Mouse (Mus musculus) forebrain, postnatal 0 days (tissue): ENCODE data around the gene Clcn1. TPM values are rescaled to one million over a fixed set of nuclear protein-coding genes. Genes with fewer than 3 reads are reported as not detected.

Source experiments
- ATAC-seq: fragments of 200-750 bp; cut with Nextera tagmentation; 2 replicates; pipeline ENCODE4 v1.8.0; 2017; ENCODE audit warnings: mild to moderate bottlenecking, moderate library complexity
- DNase-seq: peaks from one replicate; pipeline ENCODE4 v3.0.0-alpha.2; 2015
- H3K27ac ChIP-seq: fragments of 300-500 bp; sonication (generic); 2 replicates; pipeline ENCODE4 v1.5.1; 2014; ENCODE audit warnings: low read depth, mild to moderate bottlenecking, antibody characterized with exemption, low read length, moderate library complexity, mixed read lengths
- H3K27me3 ChIP-seq: fragments of 300-500 bp; sonication (generic); 2 replicates; pipeline ENCODE4 v1.6.1; 2014; ENCODE audit warnings: mild to moderate bottlenecking, low read length, mixed read lengths; ENCODE audit not compliant: insufficient read depth
- H3K36me3 ChIP-seq: fragments of 300-500 bp; sonication (generic); 2 replicates; pipeline ENCODE4 v1.6.1; 2014; ENCODE audit warnings: mild to moderate bottlenecking, moderate library complexity; ENCODE audit not compliant: insufficient read depth
- H3K4me1 ChIP-seq: fragments of 300-500 bp; sonication (generic); 2 replicates; pipeline ENCODE4 v1.6.1; 2014; ENCODE audit warnings: antibody characterized with exemption; ENCODE audit not compliant: insufficient read depth
- H3K4me2 ChIP-seq: fragments of 300-500 bp; sonication (generic); 2 replicates; pipeline ENCODE4 v1.6.1; 2014; ENCODE audit warnings: low read depth, mild to moderate bottlenecking, moderate library complexity
- H3K4me3 ChIP-seq: fragments of 300-500 bp; sonication (generic); 2 replicates; pipeline ENCODE4 v1.5.1; 2014; ENCODE audit warnings: low read depth, low read length, mixed read lengths
- H3K9ac ChIP-seq: fragments of 300-500 bp; sonication (generic); 2 replicates; pipeline ENCODE4 v1.6.1; 2014; ENCODE audit warnings: mild to moderate bottlenecking
- H3K9me3 ChIP-seq: fragments of 300-500 bp; sonication (generic); 2 replicates; pipeline ENCODE4 v1.6.1; 2016; ENCODE audit warnings: low read length
- CTCF ChIP-seq: sonication (generic); IDR thresholded peaks from 2 replicates; pipeline ENCODE4 v1.5.1; 2016; ENCODE audit warnings: antibody characterized with exemption, control low read depth, low read depth
- WGBS: fragments of 180-500 bp; shearing (Covaris S2); extraction: QIAGEN DNeasy Blood & Tissue Kit; methylation state at CpG from one replicate; pipeline ENCODE4 v1.1.7; 2014; 5-methylcytosine and 5-hydroxymethylcytosine counted together
- polyA plus RNA-seq: library from polyadenylated mRNA; unstranded; fragments of >200 nt; fragmentation: Nextera tagmentation; extraction: Ambion mirVana; gene quantifications from 2 replicates; pipeline ENCODE4 v1.2.1, GENCODE M21; 2015
- total RNA-seq: library from RNA; depleted of rRNA; stranded (reverse); fragments of >200 nt; gene quantifications from 2 replicates; pipeline ENCODE4 v1.2.3, GENCODE M21; 2014

The Clcn1 gene
- total and polyA plus RNA-seq, 2 experiments from 2014 or later = 0.74 to 3.3 TPM

DNA sequence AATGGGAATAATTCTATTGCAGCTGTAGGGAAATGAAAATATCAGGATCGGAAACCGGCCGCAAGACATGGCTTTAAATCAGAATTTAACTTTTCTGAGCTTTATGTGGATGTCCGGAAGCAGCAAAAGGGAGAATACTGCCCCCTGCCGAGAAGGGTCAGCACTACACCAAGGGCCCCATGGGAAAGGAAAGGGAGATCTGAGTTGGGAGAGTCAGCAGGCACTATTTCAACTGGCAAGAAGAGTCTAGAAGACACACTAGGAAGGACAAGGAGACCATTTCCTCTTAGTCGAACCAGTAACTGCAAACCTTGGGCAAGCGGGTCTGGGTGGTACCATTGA lies 38.8 kb downstream of the Clcn1 start:
- Histone ChIP-seq H3K4me2 (peak overlapping the region; percentile 88), H3K9me3 (no peaks in the 10 kb centered on the region), H3K9ac (peak overlapping the region; percentile 82), H3K4me1 (no peaks in the 10 kb centered on the region), H3K27ac (peak overlapping the region; percentile 80; the same call in 1 of the 2 replicates), H3K27me3 (no peaks in the 10 kb centered on the region), H3K36me3 (no peaks in the 10 kb centered on the region), H3K4me3 (peak overlapping the region; percentile 82)
- peak; percentile 75 for TF ChIP-seq CTCF
- peak; percentile 5; the same call in 1 of the 2 replicates for ATAC-seq
- under 1% methylated on average over 7 of the region's 7 CpGs for WGBS
- DNase-seq = no peak

DNA sequence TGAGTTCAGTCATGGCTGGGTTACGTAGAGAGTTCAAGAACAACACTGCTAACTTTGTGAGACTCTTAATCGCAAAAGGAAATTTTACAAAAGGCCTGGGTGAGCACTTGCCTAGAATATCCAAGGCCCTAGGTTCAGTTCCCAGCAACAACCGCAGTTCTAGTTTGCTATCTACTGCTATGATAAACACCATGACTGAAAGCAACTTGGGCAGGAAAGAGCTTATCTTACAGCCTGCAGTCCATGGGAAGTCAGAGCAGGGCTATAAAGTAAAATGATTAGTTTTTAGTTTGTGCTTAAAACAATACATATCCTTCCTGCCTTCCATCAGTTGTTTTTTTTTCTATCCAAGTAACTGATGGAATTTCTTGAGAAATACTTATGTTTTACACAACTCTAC lies 40.0 kb downstream of the Clcn1 start:
- no peak for ATAC-seq
- Histone ChIP-seq H3K27me3 (no peaks in the 10 kb centered on the region), H3K36me3 (no peaks in the 10 kb centered on the region), H3K9ac (no peak overlapping the region), H3K4me1 (no peaks in the 10 kb centered on the region), H3K9me3 (no peaks in the 10 kb centered on the region), H3K4me2 (no peak overlapping the region), H3K4me3 (no peak overlapping the region), H3K27ac (no peak overlapping the region)
- DNase-seq = no peak
- no peak for TF ChIP-seq CTCF
- WGBS = 96% methylated on average over 3 of the region's 3 CpGs

DNA sequence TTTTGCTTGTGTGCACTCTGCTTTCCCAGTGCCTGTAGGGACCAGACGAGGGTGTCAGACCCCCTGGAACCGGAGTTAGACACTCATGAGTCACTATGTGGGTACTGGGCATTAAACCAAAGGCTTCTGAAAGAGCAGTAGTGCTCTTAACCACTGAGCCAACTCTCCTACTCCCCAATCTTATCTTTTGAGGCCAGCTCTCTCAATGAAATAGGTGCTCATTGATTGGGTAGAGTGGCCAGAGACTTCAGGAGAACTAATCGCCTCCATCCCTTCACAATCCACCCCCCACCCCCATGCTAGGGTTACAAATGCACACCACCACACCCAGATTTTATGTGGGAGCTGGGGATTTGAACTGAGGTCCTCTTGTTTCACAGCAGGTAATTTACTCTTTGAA lies 42.3 kb downstream of the Clcn1 start:
- ATAC-seq (no peak), DNase-seq (no peak)
- H3K27ac ChIP-seq = no peak overlapping the region
- no peaks in the 10 kb centered on the region for H3K9me3 ChIP-seq
- 81% methylated on average over 3 of the region's 3 CpGs for whole genome bisulfite sequencing
- H3K27me3 ChIP-seq = no peaks in the 10 kb centered on the region
- no peak overlapping the region for H3K4me2 ChIP-seq
- no peak overlapping the region for H3K4me3 ChIP-seq
- no peak overlapping the region for H3K9ac ChIP-seq
- no peaks in the 10 kb centered on the region for H3K4me1 ChIP-seq
- no peak for TF ChIP-seq CTCF
- no peaks in the 10 kb centered on the region for H3K36me3 ChIP-seq

DNA sequence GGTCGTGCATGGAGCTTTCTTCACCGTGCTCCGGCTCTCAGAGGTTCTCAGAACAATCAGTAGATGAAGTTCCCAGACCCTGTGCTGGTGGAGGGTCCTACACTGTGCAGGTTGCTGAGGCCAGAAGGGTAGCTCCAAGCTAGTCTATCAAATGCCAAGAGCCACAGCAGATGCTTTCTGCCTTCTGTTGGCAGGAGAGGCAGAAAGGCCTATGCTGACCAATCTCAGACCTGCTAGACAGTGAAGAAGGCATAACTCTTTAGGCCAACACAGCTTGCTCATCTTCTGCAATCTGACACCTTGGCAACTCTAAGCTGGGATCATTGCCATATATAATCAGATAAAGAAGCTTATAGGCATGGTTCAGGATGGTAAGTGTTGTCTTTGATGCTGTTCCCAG lies 43.7 kb downstream of the Clcn1 start:
- no peaks in the 10 kb centered on the region for H3K4me1 ChIP-seq
- no peaks in the 10 kb centered on the region for H3K36me3 ChIP-seq
- ATAC-seq (no peak), DNase-seq (no peak)
- WGBS = 80% methylated on average over 3 of the region's 3 CpGs
- H3K9me3 ChIP-seq = no peaks in the 10 kb centered on the region
- no peak for TF ChIP-seq CTCF
- no peak overlapping the region for H3K9ac ChIP-seq
- no peak overlapping the region for H3K4me3 ChIP-seq
- H3K27ac ChIP-seq = no peak overlapping the region
- H3K4me2 ChIP-seq = no peak overlapping the region
- H3K27me3 ChIP-seq = no peaks in the 10 kb centered on the region

DNA sequence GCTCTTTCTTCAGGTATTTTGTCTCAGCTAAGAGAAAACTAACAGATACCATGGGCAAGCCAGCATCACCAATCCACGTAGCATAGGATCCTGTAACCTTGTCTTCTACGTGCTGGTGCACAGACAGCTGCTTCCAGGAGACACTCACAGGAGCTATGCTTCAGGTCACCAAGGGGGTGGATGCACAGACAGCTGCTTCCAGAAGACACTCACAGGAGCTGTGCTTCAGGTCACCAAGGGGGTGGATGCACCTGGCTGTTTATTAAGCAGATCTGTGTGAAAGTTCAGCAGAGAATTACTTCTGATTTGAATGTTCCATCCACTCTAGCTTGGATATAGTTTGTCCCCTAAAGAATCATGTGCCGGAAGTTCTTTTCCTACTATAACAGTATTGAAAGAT lies 44.5 kb downstream of the Clcn1 start:
- Histone ChIP-seq H3K9me3 (no peaks in the 10 kb centered on the region), H3K27me3 (no peaks in the 10 kb centered on the region), H3K27ac (no peak overlapping the region), H3K4me3 (no peak overlapping the region), H3K9ac (no peak overlapping the region), H3K4me2 (no peak overlapping the region), H3K4me1 (no peaks in the 10 kb centered on the region), H3K36me3 (no peaks in the 10 kb centered on the region)
- WGBS = 93% methylated on average over 3 of the region's 3 CpGs
- ATAC-seq (no peak), DNase-seq (no peak)
- no peak for TF ChIP-seq CTCF

DNA sequence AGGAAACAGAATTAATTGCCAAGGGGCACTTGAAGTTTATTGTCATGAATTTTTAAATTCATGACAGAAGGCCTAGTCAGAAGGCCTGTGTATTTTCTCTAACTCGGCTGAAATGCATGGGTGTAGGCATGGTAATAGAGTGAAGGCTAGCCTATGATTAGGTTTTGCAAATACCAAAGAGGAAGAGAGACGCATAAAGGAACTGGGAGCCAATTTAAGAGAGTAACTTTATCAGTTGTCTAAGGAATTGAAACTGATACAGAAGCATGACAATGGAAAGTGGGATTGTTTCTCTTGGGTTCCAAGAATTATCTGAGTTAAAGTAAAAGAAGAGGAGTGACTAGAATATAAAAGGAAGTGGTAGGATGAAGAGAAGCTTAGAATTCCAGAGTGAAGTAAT lies 52.7 kb downstream of the Clcn1 start:
- WGBS = 87% methylated on average over 2 of the region's 2 CpGs
- Histone ChIP-seq H3K9me3 (no peaks in the 10 kb centered on the region), H3K4me3 (no peak overlapping the region), H3K36me3 (no peaks in the 10 kb centered on the region), H3K27me3 (no peaks in the 10 kb centered on the region), H3K27ac (no peak overlapping the region), H3K4me2 (no peak overlapping the region), H3K9ac (no peak overlapping the region), H3K4me1 (no peaks in the 10 kb centered on the region)
- DNase-seq = no peak
- no peak for ATAC-seq
- no peak for TF ChIP-seq CTCF

DNA sequence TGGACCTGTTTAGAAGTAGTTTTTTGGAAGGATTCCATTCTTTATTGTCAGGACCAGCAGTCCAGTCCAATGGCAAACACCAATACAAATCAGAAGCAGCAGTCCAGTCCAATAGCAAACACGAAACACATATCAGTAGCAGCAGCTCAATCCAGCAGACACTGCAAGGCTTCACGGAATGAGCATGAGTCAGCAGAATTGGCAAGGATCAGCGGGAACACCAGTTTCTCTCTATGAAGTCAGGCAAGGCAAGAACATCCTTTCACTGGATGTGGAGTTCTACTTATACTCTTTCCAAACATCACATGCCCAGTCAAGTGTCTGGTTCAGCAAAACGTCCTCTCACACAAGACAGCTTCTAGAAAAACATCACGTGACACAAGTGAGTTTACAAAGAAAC lies 53.5 kb downstream of the Clcn1 start:
- 82% methylated on average over 5 of the region's 5 CpGs for WGBS
- ATAC-seq = no peak
- Histone ChIP-seq H3K27me3 (no peaks in the 10 kb centered on the region), H3K9me3 (no peaks in the 10 kb centered on the region), H3K9ac (no peak overlapping the region), H3K36me3 (no peaks in the 10 kb centered on the region), H3K4me1 (no peaks in the 10 kb centered on the region), H3K4me3 (no peak overlapping the region), H3K27ac (no peak overlapping the region), H3K4me2 (no peak overlapping the region)
- TF ChIP-seq CTCF = no peak
- no peak for DNase-seq

DNA sequence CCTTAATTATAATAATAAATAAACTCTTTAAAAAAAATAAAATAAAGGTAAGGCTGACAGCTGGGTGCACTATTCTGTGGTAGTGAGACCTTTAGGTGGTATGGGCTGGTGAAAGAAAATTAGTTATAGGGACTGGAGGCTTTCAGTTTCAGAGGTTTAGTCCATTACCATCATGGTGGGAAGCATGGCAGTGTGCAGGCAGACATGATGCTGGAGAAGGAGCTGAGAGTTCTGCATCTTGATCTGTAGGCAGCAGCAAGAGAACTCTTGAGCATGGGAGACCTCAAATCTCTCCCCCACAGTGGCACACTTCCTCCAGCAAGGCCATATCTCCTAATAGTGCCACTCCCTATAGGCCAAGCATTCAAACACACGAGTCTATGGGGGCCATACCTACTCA lies 55.7 kb downstream of the Clcn1 start:
- no peaks in the 10 kb centered on the region for H3K9me3 ChIP-seq
- H3K9ac ChIP-seq = no peak overlapping the region
- no peak overlapping the region for H3K4me2 ChIP-seq
- H3K27me3 ChIP-seq = no peaks in the 10 kb centered on the region
- H3K4me1 ChIP-seq = no peaks in the 10 kb centered on the region
- H3K27ac ChIP-seq = no peak overlapping the region
- H3K36me3 ChIP-seq = no peaks in the 10 kb centered on the region
- 72% methylated on average over 1 of the region's 1 CpGs for WGBS
- H3K4me3 ChIP-seq = no peak overlapping the region
- TF ChIP-seq CTCF = no peak
- ATAC-seq = no peak
- no peak for DNase-seq
